Comparison of ENCODE assay signal across 10 mouse cellular contexts in genomic region chr4:134683892-134684291, GRCm38 (mm10). TPM values are rescaled to one million over a fixed set of nuclear protein-coding genes. Genes with fewer than 3 reads are reported as not detected.
A peak's percentile ranks its signal among the peaks of the same experiment; 100 is the strongest.
DNase-seq lines count a peak whose midpoint lies in the region; ATAC-seq lines count a peak whose summit lies in the region.
"Had no signal": no experiment of that assay in that cellular context is flagged by ENCODE, and none has a peak within 500 bp of the region (broad histone marks: within the 10 kb centered on the region; RNA-seq: fewer than 3 reads in every experiment).

No protein-coding gene starts in this region.

- H3K27ac ChIP-seq in kidney, embryonic 15.5 days = peak overlapping the region; percentile 59
- H3K27ac ChIP-seq in embryonic facial prominence, embryonic 10.5 days (replicated peaks) = 0 out of 2 replicates have a peak overlapping the region, but pooled peaks have one; percentile 2
- H3K27ac ChIP-seq in hindbrain, embryonic 12.5 days = peak overlapping the region; percentile 58; the same call in 1 of the 2 replicates
- H3K27ac ChIP-seq in liver, embryonic 16.5 days (ENCODE audit: low read length) = 0 out of 2 replicates have a peak overlapping the region, but pooled peaks have one; percentile 11

- WGBS in kidney, embryonic 15.5 days = 19% methylated on average over 8 of the region's 8 CpGs
- WGBS in embryonic facial prominence, embryonic 10.5 days = 70% methylated on average over 8 of the region's 8 CpGs
- WGBS in hindbrain, embryonic 12.5 days = 69% methylated on average over 8 of the region's 8 CpGs
- WGBS in liver, embryonic 16.5 days (ENCODE audit: insufficient replicate concordance) = 31% methylated on average over 8 of the region's 8 CpGs

- H3K36me3 ChIP-seq in kidney, embryonic 15.5 days = no peaks in the 10 kb centered on the region
- peaks cover 5% of the 10 kb centered on the region; the same call in 1 of the 2 replicates for H3K36me3 ChIP-seq in embryonic facial prominence, embryonic 10.5 days (replicated peaks)
- no peaks in the 10 kb centered on the region for H3K36me3 ChIP-seq in hindbrain, embryonic 12.5 days
- H3K36me3 ChIP-seq in liver, embryonic 16.5 days (ENCODE audit: control insufficient read depth, insufficient read depth) = no peaks in the 10 kb centered on the region

- H3K9me3 ChIP-seq in kidney, embryonic 15.5 days (replicated peaks) = peaks cover 3% of the 10 kb centered on the region; the same call in 1 of the 2 replicates
- H3K9me3 ChIP-seq in embryonic facial prominence, embryonic 10.5 days = peaks cover 12% of the 10 kb centered on the region; the same call in 1 of the 2 replicates
- peaks cover 5% of the 10 kb centered on the region; the same call in 1 of the 2 replicates for H3K9me3 ChIP-seq in hindbrain, embryonic 12.5 days (replicated peaks)
- H3K9me3 ChIP-seq in liver, embryonic 16.5 days (replicated peaks; ENCODE audit: control insufficient read depth, low read length) = no peaks in the 10 kb centered on the region

- H3K4me2 ChIP-seq in kidney, embryonic 15.5 days = peak overlapping the region; percentile 33
- H3K4me2 ChIP-seq in hindbrain, embryonic 12.5 days (replicated peaks) = no peak overlapping the region
- no peak overlapping the region for H3K4me2 ChIP-seq in liver, embryonic 16.5 days (ENCODE audit: low read depth, low read length)

- no peak overlapping the region for H3K9ac ChIP-seq in kidney, embryonic 15.5 days
- no peak overlapping the region for H3K9ac ChIP-seq in hindbrain, embryonic 12.5 days
- H3K9ac ChIP-seq in liver, embryonic 16.5 days (ENCODE audit: low read depth, low read length) = no peak overlapping the region

- peaks cover 41% of the 10 kb centered on the region for H3K4me1 ChIP-seq in kidney, embryonic 15.5 days
- H3K4me1 ChIP-seq in embryonic facial prominence, embryonic 10.5 days = peaks cover 29% of the 10 kb centered on the region
- peaks cover 18% of the 10 kb centered on the region for H3K4me1 ChIP-seq in hindbrain, embryonic 12.5 days
- H3K4me1 ChIP-seq in liver, embryonic 16.5 days (ENCODE audit: control insufficient read depth, low read depth, low read length) = peaks cover 5% of the 10 kb centered on the region

- no peak for DNase-seq in kidney, postnatal 4 days
- DNase-seq in embryonic facial prominence, embryonic 10.5 days (ENCODE audit: low spot score) = no peak
- DNase-seq in right cerebral cortex, adult 18-20 months = no peak
- DNase-seq: kidney, adult 9 months; right cerebral cortex, postnatal 25 days; thymus, postnatal 14 days had no signal

- no peaks in the 10 kb centered on the region for H3K27me3 ChIP-seq in kidney, embryonic 15.5 days
- 0 out of 2 replicates have a peak, but pooled peaks cover 5% of the 10 kb centered on the region for H3K27me3 ChIP-seq in embryonic facial prominence, embryonic 10.5 days (replicated peaks; ENCODE audit: low read depth, poor library complexity, severe bottlenecking)
- H3K27me3 ChIP-seq in hindbrain, embryonic 12.5 days = no peaks in the 10 kb centered on the region; the same call in 1 of the 2 replicates
- no peaks in the 10 kb centered on the region for H3K27me3 ChIP-seq in liver, embryonic 16.5 days (ENCODE audit: control insufficient read depth, insufficient read depth, low read depth, low read length)

- H3K4me3 ChIP-seq in kidney, embryonic 15.5 days (replicated peaks) = no peak overlapping the region
- no peak overlapping the region for H3K4me3 ChIP-seq in embryonic facial prominence, embryonic 10.5 days
- H3K4me3 ChIP-seq in hindbrain, embryonic 12.5 days = no peak overlapping the region
- H3K4me3 ChIP-seq in liver, embryonic 16.5 days (ENCODE audit: low read depth, low read length) = no peak overlapping the region

- no peak for ATAC-seq in kidney, embryonic 15.5 days (replicated peaks; ENCODE audit: low FRiP score)
- ATAC-seq in hindbrain, embryonic 12.5 days (ENCODE audit: low FRiP score) = no peak
- ATAC-seq in liver, embryonic 16.5 days (ENCODE audit: low read depth) = peak; percentile 59
- ATAC-seq in CD4-positive, CD25-positive, alpha-beta regulatory T cell, adult 4 months = no peak

RNA-seq across cellular contexts. Expression of gene Man1c1, which starts 20.2 kb away (rescaled TPM):
- 4.3 and 5.1 TPM in 2 replicates for polyA plus RNA-seq in kidney, embryonic 15.5 days (2015; fragmentation: Nextera tagmentation; extraction: Ambion mirVana)
- 2.6 and 2.8 TPM in 2 replicates for polyA plus RNA-seq in embryonic facial prominence, embryonic 10.5 days (2016; fragmentation: Nextera tagmentation; extraction: Ambion mirVana)
- 6.4 and 7.4 TPM in 2 replicates for polyA plus RNA-seq in hindbrain, embryonic 12.5 days (2016; fragmentation: Nextera tagmentation; extraction: Ambion mirVana)
- polyA plus RNA-seq in liver, embryonic 16.5 days (2015; fragmentation: Nextera tagmentation; extraction: Ambion mirVana) = 0.97 and 1.2 TPM in 2 replicates
- 1 to 10 TPM; 1.0 to 1.4 TPM for polyA plus RNA-seq in CD4-positive, CD25-positive, alpha-beta regulatory T cell, adult 4 months (2017; shearing (Covaris generic))

Comparison
In these comparisons a context has a peak if more than half of its experiments do, and no peak if none do; other contexts are left out.
1. H3K27ac ChIP-seq: peak in every context shown above with its lines; median percentile 59 in kidney, embryonic 15.5 days; 58 in hindbrain, embryonic 12.5 days; 11 in liver, embryonic 16.5 days; 2 in embryonic facial prominence, embryonic 10.5 days.